8 mouse cellular contexts compared by ENCODE assay signal in genomic region chr10:75859786-75860470, GRCm38 (mm10). TPM values are rescaled to one million over a fixed set of nuclear protein-coding genes. Genes with fewer than 3 reads are reported as not detected.
DNase-seq lines count a peak whose midpoint lies in the region; ATAC-seq and TF ChIP-seq lines count a peak whose summit lies in the region.
"Not testable (repeated sequence)": the region's sequence is repeated elsewhere in the genome, so short reads cannot be mapped to it uniquely, and the experiment has no call there.

Mif (minus strand) TSS chr10:75860240.

- H3K4me1 ChIP-seq in hindbrain, postnatal 0 days (ENCODE audit: insufficient read depth, low read length), result not testable (repeated sequence)
- peaks cover 62% of the 10 kb centered on the region for H3K4me1 ChIP-seq in megakaryocyte, embryonic 14.5 days

- peak; percentile 87 for DNase-seq in WW6 (ENCODE audit: low read depth, low spot score)
- DNase-seq in cerebellum, postnatal 4 days (ENCODE audit: low spot score in 2 of 2), result peak; percentile 62 to 83
- peak; percentile 91 for DNase-seq in gastrocnemius, adult 2 months
- peak; percentile 95 for DNase-seq in hindbrain, postnatal 0 days (ENCODE audit: low spot score)
- peak; percentile 70 to 80 for DNase-seq in left cerebral cortex, adult 8-10 months (ENCODE audit: low spot score in 2 of 2)
- DNase-seq in right cerebral cortex, postnatal 10 days (ENCODE audit: low spot score in 2 of 2), result peak; percentile 88 to 89
- peak; percentile 79 for DNase-seq in urinary bladder, postnatal 25 days (ENCODE audit: low spot score)

- TF ChIP-seq CTCF in gastrocnemius, adult 2 months (IDR thresholded peaks at IDR 0.05), result not testable (repeated sequence)
- peak; percentile 41 for TF ChIP-seq CTCF in hindbrain, postnatal 0 days (IDR thresholded peaks at IDR 0.05; ENCODE audit: low read depth)

- not testable (repeated sequence) for H3K36me3 ChIP-seq in hindbrain, postnatal 0 days (ENCODE audit: insufficient read depth, low read length)
- peaks cover 43% of the 10 kb centered on the region for H3K36me3 ChIP-seq in megakaryocyte, embryonic 14.5 days (replicated peaks; ENCODE audit: low read length)

- H3K27me3 ChIP-seq in hindbrain, postnatal 0 days (ENCODE audit: insufficient read depth, low read length); megakaryocyte, embryonic 14.5 days (replicated peaks): not testable (repeated sequence)

- not testable (repeated sequence) for H3K9me3 ChIP-seq in hindbrain, postnatal 0 days (ENCODE audit: low read length)
- H3K9me3 ChIP-seq in megakaryocyte, embryonic 14.5 days, result peaks cover 17% of the 10 kb centered on the region

- ATAC-seq in hindbrain, postnatal 0 days, result peak; percentile 95

- H3K4me2 ChIP-seq in hindbrain, postnatal 0 days (ENCODE audit: low read depth, low read length), result peak within 1 kb of the TSS; percentile 69

- peak within 1 kb of the TSS; percentile 79 for H3K9ac ChIP-seq in hindbrain, postnatal 0 days (replicated peaks; ENCODE audit: low read length)

- under 1% methylated on average over 44 of the region's 46 CpGs for WGBS in hindbrain, postnatal 0 days

- peak within 1 kb of the TSS; percentile 90 for H3K27ac ChIP-seq in gastrocnemius, adult 2 months
- peak within 1 kb of the TSS; percentile 93 for H3K27ac ChIP-seq in hindbrain, postnatal 0 days

- H3K4me3 ChIP-seq in gastrocnemius, adult 2 months, result peak within 1 kb of the TSS; percentile 73
- peak within 1 kb of the TSS; percentile 57 for H3K4me3 ChIP-seq in hindbrain, postnatal 0 days (ENCODE audit: low read length)
- peak within 1 kb of the TSS; percentile 94 for H3K4me3 ChIP-seq in megakaryocyte, embryonic 14.5 days (replicated peaks)

- intact Hi-C loops in gastrocnemius, adult 2 months (cut with DNase I), result not testable (repeated sequence)

RNA-seq across cellular contexts. Expression of gene Mif, which starts in this region (rescaled TPM):
- 100 to 1,000 TPM; 147 to 168 TPM for total RNA-seq in gastrocnemius, adult 2 months (2021)
- 1,072 and 1,222 TPM in 2 replicates for total RNA-seq in hindbrain, postnatal 0 days (2014; rRNA removed)
- 1,792 and 1,891 TPM in 2 replicates for polyA plus RNA-seq in hindbrain, postnatal 0 days (2015; fragmentation: Nextera tagmentation; extraction: Ambion mirVana)
- total RNA-seq in left cerebral cortex, adult 8-10 months (2022), result 100 to 1,000 TPM; 528 to 550 (median 540) TPM
- 3,756 and 4,116 TPM in 2 replicates for polyA plus RNA-seq in megakaryocyte, embryonic 14.5 days (2012; ENCODE audit: insufficient read depth, low replicate concordance)

Comparison
In these comparisons a context has a peak if more than half of its experiments do, and no peak if none do; other contexts are left out.
1. Peak in every context shown above with its lines: DNase-seq, ATAC-seq, H3K4me3 ChIP-seq and H3K27ac ChIP-seq.